Mouse (Mus musculus): ENCODE data around the gene Mettl21a.
"Not testable (repeated sequence)": the region's sequence is repeated elsewhere in the genome, so short reads cannot be mapped to it uniquely, and the experiment has no call there.

The Mettl21a gene

DNA sequence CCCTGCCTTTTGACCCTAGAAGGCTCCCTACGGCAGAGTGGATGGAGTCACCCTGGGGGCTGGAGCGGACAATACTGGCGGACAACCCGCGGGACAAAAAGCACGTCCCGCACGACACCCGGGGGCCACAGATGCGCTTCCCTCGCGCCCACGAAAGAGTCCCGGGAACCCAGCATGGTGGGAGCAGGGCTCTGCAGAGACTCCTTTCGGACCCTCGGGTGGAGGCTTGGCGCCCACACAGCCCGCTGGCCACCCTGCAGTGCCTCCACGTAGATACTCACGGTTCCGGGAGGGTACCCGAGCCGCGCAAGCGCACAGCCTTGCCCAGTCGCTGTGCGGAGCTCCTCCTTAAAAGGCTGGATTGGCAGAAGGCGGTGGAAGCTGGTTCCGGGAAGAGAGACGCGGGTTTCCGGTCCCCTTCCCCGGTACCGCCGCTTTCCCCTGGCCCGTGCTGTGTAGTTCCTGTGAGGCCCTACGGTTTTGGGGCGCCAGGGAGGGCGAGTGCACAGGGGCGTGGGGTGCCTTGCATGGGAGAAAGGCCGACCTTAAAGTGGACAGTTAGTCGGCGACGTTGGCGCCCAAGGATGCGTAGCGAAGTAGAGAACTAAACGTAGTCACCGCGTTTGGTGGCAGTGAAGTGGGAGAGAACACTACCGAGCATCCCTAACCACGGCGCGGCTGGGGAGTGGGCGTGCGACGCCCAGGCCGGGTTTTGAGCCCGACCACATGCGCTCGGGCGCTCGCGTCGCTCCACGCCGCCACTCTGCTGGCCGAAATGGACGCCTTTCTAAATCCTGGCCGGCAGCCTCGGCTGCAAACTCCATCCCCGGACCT, at the start of gene Mettl21a:
Mettl21a (minus strand) TSS at position 362 of the 834 bp plus-strand sequence.
- peak; percentile 92 for DNase-seq (ENCODE audit: low spot score)

DNA sequence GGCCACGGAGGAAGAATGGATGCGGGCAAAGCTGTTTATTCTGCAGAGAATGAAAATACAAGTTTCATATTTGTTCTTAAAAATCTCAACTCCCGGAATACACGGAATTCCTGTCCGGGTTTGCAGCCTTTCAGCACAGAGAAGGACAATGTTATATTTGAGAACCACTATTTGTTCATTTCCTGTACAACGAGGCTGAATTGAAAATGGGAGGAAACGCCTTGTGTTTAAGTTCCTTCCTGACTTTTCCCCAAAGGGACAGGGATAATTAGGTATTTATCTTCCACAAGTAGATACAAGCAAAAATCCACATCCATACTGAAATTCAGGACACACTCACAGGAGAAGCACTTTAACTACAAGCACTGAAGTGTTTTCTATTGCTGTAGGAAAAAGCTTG, 41.8 kb upstream of the Mettl21a start:
- no peak for DNase-seq (ENCODE audit: low spot score)

DNA sequence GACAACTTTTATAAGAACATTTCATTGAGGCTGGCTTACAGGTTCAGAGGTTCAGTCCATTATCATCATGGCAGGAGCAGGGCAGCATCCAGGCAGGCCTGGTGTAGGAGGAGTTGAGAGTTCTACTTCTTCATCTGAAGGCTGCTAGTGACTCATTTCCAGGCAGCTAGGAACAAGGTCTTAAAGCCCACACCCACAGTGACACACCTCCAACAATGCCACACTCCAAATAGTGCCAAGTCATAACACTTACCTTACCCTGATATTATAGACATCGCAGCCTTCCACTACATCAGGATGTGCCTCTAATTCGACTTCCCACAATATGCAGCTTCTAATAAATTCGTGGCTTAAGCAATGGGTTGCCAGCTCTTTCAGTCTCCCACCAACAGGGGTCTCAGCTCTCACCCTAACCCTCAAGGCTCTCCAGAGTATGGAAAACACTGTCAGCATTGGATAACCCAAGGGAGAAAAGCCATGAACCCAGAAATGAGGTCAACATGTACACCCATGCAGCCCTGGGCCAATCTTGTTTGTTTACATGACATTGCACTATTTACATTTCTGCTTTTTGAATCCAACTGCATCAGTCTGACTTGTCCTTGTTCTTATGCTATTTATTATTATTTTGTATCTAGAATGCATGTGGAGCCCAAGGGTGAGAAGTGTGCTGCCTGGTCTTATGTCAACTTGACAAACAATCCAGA, 39.5 kb upstream of the Mettl21a start:
- no peak for DNase-seq (ENCODE audit: low spot score)

GRCm38 (mm10) chr1:64655415-64655814, 38.4 kb upstream of the Mettl21a start:
- no peak for DNase-seq (ENCODE audit: low spot score)

GRCm38 (mm10) chr1:64653701-64654100, 36.7 kb upstream of the Mettl21a start:
- no peak for DNase-seq (ENCODE audit: low spot score)

- no peak for DNase-seq (ENCODE audit: low spot score)
These were observed 32.5 kb upstream of the Mettl21a start for GRCm38 (mm10) chr1:64649362-64650124.

- no peak for DNase-seq (ENCODE audit: low spot score)
These were observed 27.5 kb upstream of the Mettl21a start for GRCm38 (mm10) chr1:64644513-64644912.

- not testable (repeated sequence) for DNase-seq (ENCODE audit: low spot score)
These were observed 25.5 kb upstream of the Mettl21a start for GRCm38 (mm10) chr1:64642541-64642940.

DNA sequence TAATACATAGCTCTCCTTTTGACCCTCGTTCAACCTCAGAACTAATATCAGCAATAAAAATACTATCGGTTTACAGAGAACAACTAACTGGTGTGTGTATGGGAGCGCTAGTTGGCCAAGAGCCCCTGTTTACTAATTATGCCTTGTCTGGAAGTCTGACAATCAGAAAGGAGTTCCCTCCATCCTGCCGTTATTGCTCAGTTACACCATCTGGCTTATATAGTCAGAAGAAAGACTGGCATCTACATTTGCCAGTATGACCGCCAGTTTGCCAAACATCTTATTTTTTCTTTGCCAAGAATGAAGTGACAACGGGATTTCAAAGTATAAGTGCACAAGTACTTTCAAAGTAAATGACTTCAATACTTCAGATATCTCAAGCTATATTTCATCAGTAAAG, 24.0 kb upstream of the Mettl21a start:
- no peak for DNase-seq (ENCODE audit: low spot score)

DNA sequence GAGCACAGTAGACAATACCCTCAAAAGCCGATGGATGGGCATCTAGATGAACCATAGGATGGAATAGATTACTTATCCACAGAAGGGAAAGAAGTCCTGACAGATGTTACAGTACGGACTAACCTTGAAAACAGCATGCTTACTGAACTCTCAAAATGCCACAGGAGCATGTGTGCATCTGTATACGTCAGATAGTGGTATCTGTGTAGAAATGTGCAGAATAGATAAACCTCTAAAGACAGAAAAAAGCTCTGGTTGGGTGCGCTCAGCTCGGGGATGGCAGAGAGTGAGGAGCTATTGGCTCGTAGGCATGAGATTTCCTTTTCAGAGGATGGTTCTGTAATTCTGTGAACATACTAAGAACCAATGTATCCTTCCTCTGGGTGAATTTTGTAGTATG, 22.2 kb upstream of the Mettl21a start:
- DNase-seq (ENCODE audit: low spot score) = no peak

- no peak for DNase-seq (ENCODE audit: low spot score)
These were observed 18.6 kb upstream of the Mettl21a start for GRCm38 (mm10) chr1:64635624-64636023.

GRCm38 (mm10) chr1:64633237-64633636, 16.2 kb upstream of the Mettl21a start:
- DNase-seq (ENCODE audit: low spot score) = no peak

DNA sequence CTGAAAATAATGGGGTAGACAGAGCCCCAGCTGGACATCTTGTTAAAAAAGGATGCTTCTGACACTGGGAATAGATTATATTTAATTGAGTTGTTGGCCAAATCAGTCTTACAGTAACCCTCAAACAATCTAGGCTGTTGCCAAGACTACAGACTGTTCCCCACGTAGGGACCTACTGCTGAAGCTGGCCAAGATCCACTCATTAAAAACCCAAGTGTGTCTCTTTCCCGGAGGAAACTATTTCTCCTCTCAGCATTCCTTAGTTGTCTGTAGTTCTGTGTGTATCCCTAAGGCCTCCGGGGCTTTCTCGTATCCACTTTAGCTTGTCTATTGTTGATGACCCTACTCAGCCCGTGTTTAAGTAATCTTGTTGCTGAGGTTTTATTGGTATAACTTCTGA, 14.5 kb upstream of the Mettl21a start:
- no peak for DNase-seq (ENCODE audit: low spot score)

- no peak for DNase-seq (ENCODE audit: low spot score)
These were observed 8.2 kb upstream of the Mettl21a start for GRCm38 (mm10) chr1:64625214-64625613.

DNA sequence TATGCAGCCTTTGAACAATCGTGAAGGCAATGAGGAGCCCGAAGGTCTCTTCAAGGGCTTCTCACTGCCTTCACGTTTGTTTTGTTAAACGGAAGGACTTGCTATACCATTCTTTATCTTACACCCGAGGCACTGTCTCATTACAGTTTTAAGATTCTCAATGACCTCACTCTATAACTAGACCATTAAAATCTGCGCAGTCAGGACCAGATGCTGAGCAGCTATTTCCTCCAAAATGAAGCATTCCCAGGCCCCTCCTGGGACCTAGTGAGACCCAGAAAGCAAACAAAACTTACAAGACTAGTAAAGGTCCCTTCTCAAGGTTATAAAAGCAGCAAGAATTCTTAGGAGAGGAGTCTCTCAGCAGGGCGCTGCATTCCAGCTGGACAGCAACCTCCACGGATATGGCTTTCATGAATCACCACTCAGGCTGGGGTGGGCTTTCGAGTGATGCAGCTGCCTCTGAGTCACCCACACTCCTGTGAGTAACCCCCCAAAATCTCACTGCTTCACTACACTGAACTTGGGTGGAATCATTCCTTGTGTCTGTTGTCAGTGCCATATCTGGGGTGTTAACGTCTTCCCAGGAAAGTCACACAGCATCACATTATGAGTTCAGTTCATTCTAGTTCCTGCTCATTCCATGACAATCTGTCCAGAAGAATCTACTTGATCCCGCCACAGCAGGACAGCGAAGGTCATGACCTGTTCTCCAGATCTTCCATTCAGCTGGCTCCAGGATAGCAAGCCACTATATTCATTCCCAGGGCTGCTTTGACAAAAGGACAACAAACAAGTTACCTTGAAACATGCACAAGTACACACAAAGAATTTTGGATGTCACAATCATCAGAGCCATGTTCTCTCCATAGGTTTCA, 6.8 kb upstream of the Mettl21a start:
- DNase-seq (ENCODE audit: low spot score) = no peak

- DNase-seq (ENCODE audit: low spot score) = no peak
These were observed 4.1 kb upstream of the Mettl21a start for GRCm38 (mm10) chr1:64621116-64621515.

DNA sequence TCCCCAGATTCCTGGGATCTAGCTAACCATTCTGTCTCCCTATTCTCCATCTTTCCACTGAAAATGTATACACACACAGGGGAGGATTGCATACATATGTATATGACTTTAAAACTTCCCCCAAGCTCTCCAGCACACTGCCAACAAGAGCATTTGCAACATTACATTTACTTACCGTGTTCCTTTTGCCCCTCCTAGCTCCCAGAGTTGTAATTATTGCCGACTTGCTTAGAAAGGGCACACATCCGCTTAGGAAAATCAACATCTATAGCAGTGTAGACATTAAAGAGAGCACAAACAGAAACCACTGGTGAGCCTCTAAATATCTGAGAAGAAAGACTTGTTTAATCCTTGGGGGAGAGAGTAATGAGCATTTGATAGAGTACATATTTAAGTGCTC, 1.2 kb upstream of the Mettl21a start:
- DNase-seq (ENCODE audit: low spot score) = no peak

DNA sequence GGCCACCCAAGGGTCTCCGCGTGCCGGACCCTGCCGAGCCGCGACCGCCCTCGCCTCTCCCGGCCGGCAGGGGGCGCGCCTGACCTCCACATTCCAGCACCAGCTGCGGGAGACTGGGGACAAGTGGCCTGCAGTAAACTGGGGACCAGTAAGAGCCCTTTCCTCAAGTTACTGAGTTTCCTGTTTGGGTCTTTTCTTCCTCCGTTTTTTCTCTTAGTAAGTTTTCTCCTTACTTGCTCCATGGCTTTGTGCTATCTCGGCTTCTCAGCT, 608 bp upstream of the Mettl21a start:
- peak; percentile 87 for DNase-seq (ENCODE audit: low spot score)

- DNase-seq (ENCODE audit: low spot score) = no peak
These were observed 536 bp downstream of the Mettl21a start for GRCm38 (mm10) chr1:64616531-64616880.

GRCm38 (mm10) chr1:64616076-64616475, 966 bp downstream of the Mettl21a start:
- DNase-seq (ENCODE audit: low spot score) = no peak

DNA sequence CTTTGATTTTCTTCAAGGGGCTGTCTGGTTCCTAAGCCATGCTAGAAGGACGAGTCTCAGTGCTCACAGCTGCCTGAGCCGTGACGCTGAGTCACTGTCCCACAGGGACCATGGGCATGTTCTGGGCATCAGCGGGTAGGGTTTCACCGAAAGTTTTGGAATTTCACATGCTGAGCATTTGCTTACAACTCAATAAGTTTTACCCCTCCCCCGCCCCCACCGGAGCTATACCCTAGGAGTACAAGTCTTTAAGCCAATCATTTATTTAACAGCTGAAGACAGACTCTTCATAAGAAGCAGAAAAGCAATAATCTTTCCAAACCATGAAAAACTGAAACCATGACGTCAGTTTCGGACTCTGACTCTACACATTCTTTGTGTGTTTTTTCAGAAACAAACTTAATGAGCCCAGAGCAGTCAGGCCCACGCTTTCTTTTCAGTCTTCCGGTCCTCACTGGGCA, 1.5 kb downstream of the Mettl21a start:
- DNase-seq (ENCODE audit: low spot score) = no peak

GRCm38 (mm10) chr1:64614801-64615345, 2.2 kb downstream of the Mettl21a start:
- DNase-seq (ENCODE audit: low spot score) = no peak

All from retina, embryonic 14.5 days (tissue).